Mouse (Mus musculus) liver (tissue): Measurements from ENCODE around the gene Garnl3.

Experiments
- DNase-seq: peaks from one replicate; pipeline ENCODE4 v3.0.0-alpha.2; 2020; ENCODE audit warnings: mixed read lengths

Gene Garnl3

GRCm38 (mm10) chr2:33131500-33132092 is at the start of gene Garnl3:
TSS of gene Garnl3 (minus strand) at chr2:33131654.
- DNase-seq: peak; percentile 55

GRCm38 (mm10) chr2:33179930-33180630 is 48.6 kb upstream of the Garnl3 start:
- DNase-seq: no peak

- DNase-seq: no peak
These were observed 47.9 kb upstream of the Garnl3 start for GRCm38 (mm10) chr2:33179171-33179929.

GRCm38 (mm10) chr2:33178243-33178932 is 46.9 kb upstream of the Garnl3 start:
- DNase-seq: no peak

- DNase-seq: peak; percentile 56
These were observed 46.2 kb upstream of the Garnl3 start for GRCm38 (mm10) chr2:33177443-33178242.

- DNase-seq: no peak
These were observed 45.5 kb upstream of the Garnl3 start for GRCm38 (mm10) chr2:33176921-33177320.

- DNase-seq: no peak
These were observed 45.1 kb upstream of the Garnl3 start for GRCm38 (mm10) chr2:33176516-33176915.

GRCm38 (mm10) chr2:33173686-33174085 is 42.2 kb upstream of the Garnl3 start:
- DNase-seq: no peak

GRCm38 (mm10) chr2:33173126-33173525 is 41.7 kb upstream of the Garnl3 start:
- no peak for DNase-seq

GRCm38 (mm10) chr2:33170777-33171565 is 39.5 kb upstream of the Garnl3 start:
- no peak for DNase-seq

GRCm38 (mm10) chr2:33169445-33169844 is 38.0 kb upstream of the Garnl3 start:
- no peak for DNase-seq

GRCm38 (mm10) chr2:33167060-33167459 is 35.6 kb upstream of the Garnl3 start:
- no peak for DNase-seq

GRCm38 (mm10) chr2:33165710-33166374 is 34.4 kb upstream of the Garnl3 start:
- no peak for DNase-seq

GRCm38 (mm10) chr2:33165229-33165628 is 33.8 kb upstream of the Garnl3 start:
- DNase-seq: no peak

- DNase-seq: no peak
These were observed 33.2 kb upstream of the Garnl3 start for GRCm38 (mm10) chr2:33164646-33165045.

GRCm38 (mm10) chr2:33162126-33162525 is 30.7 kb upstream of the Garnl3 start:
- no peak for DNase-seq

GRCm38 (mm10) chr2:33160326-33160973 is 29.0 kb upstream of the Garnl3 start:
- DNase-seq: no peak

- no peak for DNase-seq
These were observed 28.1 kb upstream of the Garnl3 start for GRCm38 (mm10) chr2:33159593-33159992.

- no peak for DNase-seq
These were observed 27.4 kb upstream of the Garnl3 start for GRCm38 (mm10) chr2:33158895-33159294.

GRCm38 (mm10) chr2:33156283-33156781 is 24.9 kb upstream of the Garnl3 start:
- DNase-seq: no peak
